Mouse (Mus musculus) G1E-ER4 (cell line): ENCODE measurements around the gene B4galt5. TPM values are rescaled to one million over a fixed set of nuclear protein-coding genes. Genes with fewer than 3 reads are reported as not detected.

Experiments used
- GATA1 ChIP-seq: IDR thresholded peaks from one replicate; pipeline ENCODE4 v1.8.0; 2012; ENCODE audit warnings: low read length, inconsistent platforms
- polyA plus RNA-seq: library from polyadenylated mRNA; stranded (reverse); fragments of >175 nt; gene quantifications from 2 replicates; pipeline ENCODE4 v1.2.3, GENCODE M21; 2012

B4galt5 gene
- polyA plus RNA-seq, 1 experiment = not detected

- no peak for TF ChIP-seq GATA1
These were observed 81.2 kb downstream of the B4galt5 start for GRCm38 (mm10) chr2:167267531-167268410.

GRCm38 (mm10) chr2:167266231-167266630 lies 82.8 kb downstream of the B4galt5 start:
- no peak for TF ChIP-seq GATA1

GRCm38 (mm10) chr2:167265806-167266205 lies 83.2 kb downstream of the B4galt5 start:
- no peak for TF ChIP-seq GATA1

GRCm38 (mm10) chr2:167265021-167265420 lies 84.0 kb downstream of the B4galt5 start:
- no peak for TF ChIP-seq GATA1

GRCm38 (mm10) chr2:167263931-167264330 lies 85.1 kb downstream of the B4galt5 start:
- TF ChIP-seq GATA1 = no peak

GRCm38 (mm10) chr2:167263040-167263810 lies 85.8 kb downstream of the B4galt5 start:
- no peak for TF ChIP-seq GATA1

- TF ChIP-seq GATA1 = no peak
These were observed 86.5 kb downstream of the B4galt5 start for GRCm38 (mm10) chr2:167262433-167262832.

GRCm38 (mm10) chr2:167261106-167261505 lies 87.9 kb downstream of the B4galt5 start:
- TF ChIP-seq GATA1 = no peak

- TF ChIP-seq GATA1 = no peak
These were observed 91.2 kb downstream of the B4galt5 start for GRCm38 (mm10) chr2:167257790-167258189.

- no peak for TF ChIP-seq GATA1
These were observed 94.2 kb downstream of the B4galt5 start for GRCm38 (mm10) chr2:167254808-167255207.

GRCm38 (mm10) chr2:167254185-167254584 lies 94.8 kb downstream of the B4galt5 start:
- TF ChIP-seq GATA1 = no peak

- TF ChIP-seq GATA1 = no peak
These were observed 95.5 kb downstream of the B4galt5 start for GRCm38 (mm10) chr2:167253476-167253875.

- no peak for TF ChIP-seq GATA1
These were observed 96.8 kb downstream of the B4galt5 start for GRCm38 (mm10) chr2:167252057-167252687.

GRCm38 (mm10) chr2:167250736-167251337 lies 98.1 kb downstream of the B4galt5 start:
- TF ChIP-seq GATA1 = no peak

GRCm38 (mm10) chr2:167250003-167250735 lies 98.8 kb downstream of the B4galt5 start:
- TF ChIP-seq GATA1 = no peak
